Mouse (Mus musculus) left cerebral cortex, postnatal 14 days (tissue): ENCODE measurements around the gene Pofut1. TPM values are rescaled to one million over a fixed set of nuclear protein-coding genes. Genes with fewer than 3 reads are reported as not detected.
"Not testable (repeated sequence)": the region's sequence is repeated elsewhere in the genome, so short reads cannot be mapped to it uniquely, and the experiment has no call there.

Experiments used
- DNase-seq, 2 experiments: peaks; one replicate each; pipeline ENCODE4 v3.0.0; 2021 to 2022; ENCODE audit warnings: low spot score in 2 of 2, mixed read lengths in 1 of 2
- intact Hi-C: fragments of 180-260 bp; cut with DNase I; formaldehyde crosslinking; loops from one replicate; pipeline ENCODE4 v1.15.1; 2025
- total RNA-seq, 2 experiments: library from RNA; stranded (reverse); gene quantifications; 2 replicates each; pipeline ENCODE4 v1.2.3; 2021

The Pofut1 gene
- total RNA-seq, 2 experiments from 2014 or later = 14.3 to 17.4 TPM

- DNase-seq, intact Hi-C loops: not testable (repeated sequence)
These were observed 35.5 kb downstream of the Pofut1 start for GRCm38 (mm10) chr2:153276846-153277245.

GRCm38 (mm10) chr2:153278357-153278756, 37.0 kb downstream of the Pofut1 start:
- DNase-seq = no peak
- intact Hi-C loops = no loop called here

- intact Hi-C loops = no loop called here
- DNase-seq = no peak
These were observed 42.6 kb downstream of the Pofut1 start for GRCm38 (mm10) chr2:153283919-153284318.

GRCm38 (mm10) chr2:153286524-153286923, 45.2 kb downstream of the Pofut1 start:
- intact Hi-C loops = no loop called here
- DNase-seq = no peak

GRCm38 (mm10) chr2:153287835-153288234, 46.5 kb downstream of the Pofut1 start:
- intact Hi-C loops = no loop called here
- DNase-seq = peak in 1 of 2 experiments; percentile 31

- intact Hi-C loops = no loop called here
- DNase-seq = peak; percentile 86 to 89
These were observed 49.9 kb downstream of the Pofut1 start, which contains the start of gene Kif3b for GRCm38 (mm10) chr2:153290938-153291928. Gene Kif3b (plus strand): TSS chr2:153291413.

- peak in 1 of 2 experiments; percentile 61 for DNase-seq
- intact Hi-C loops = no loop called here
These were observed 51.0 kb downstream of the Pofut1 start for GRCm38 (mm10) chr2:153292305-153292861.

- no peak for DNase-seq
- intact Hi-C loops = no loop called here
These were observed 53.9 kb downstream of the Pofut1 start for GRCm38 (mm10) chr2:153295196-153295595.

- intact Hi-C loops = no loop called here
- DNase-seq = no peak
These were observed 56.4 kb downstream of the Pofut1 start for GRCm38 (mm10) chr2:153297771-153298170.

- no peak for DNase-seq
- intact Hi-C loops = no loop called here
These were observed 57.1 kb downstream of the Pofut1 start for GRCm38 (mm10) chr2:153298460-153298859.

GRCm38 (mm10) chr2:153298863-153299262, 57.5 kb downstream of the Pofut1 start:
- intact Hi-C loops = no loop called here

GRCm38 (mm10) chr2:153301123-153301522, 59.8 kb downstream of the Pofut1 start:
- intact Hi-C loops = no loop called here
- no peak for DNase-seq

More at GRCm38 (mm10) chr2:153298863-153299262, 57.5 kb downstream of the Pofut1 start:
- DNase-seq = peak in 1 of 2 experiments; percentile 46

GRCm38 (mm10) chr2:153305240-153305639, 63.9 kb downstream of the Pofut1 start:
- intact Hi-C loops = no loop called here
- no peak for DNase-seq

- no peak for DNase-seq
- intact Hi-C loops = no loop called here
These were observed 67.3 kb downstream of the Pofut1 start for GRCm38 (mm10) chr2:153308586-153308985.

- DNase-seq = no peak
- intact Hi-C loops = no loop called here
These were observed 67.8 kb downstream of the Pofut1 start for GRCm38 (mm10) chr2:153309106-153309505.

- no peak for DNase-seq
- intact Hi-C loops = no loop called here
These were observed 68.9 kb downstream of the Pofut1 start for GRCm38 (mm10) chr2:153310228-153310627.

GRCm38 (mm10) chr2:153312884-153313283, 71.6 kb downstream of the Pofut1 start:
- no peak for DNase-seq
- intact Hi-C loops = no loop called here

- intact Hi-C loops = no loop called here
- no peak for DNase-seq
These were observed 77.1 kb downstream of the Pofut1 start for GRCm38 (mm10) chr2:153318408-153318807.

GRCm38 (mm10) chr2:153319036-153319643, 77.8 kb downstream of the Pofut1 start:
- no peak for DNase-seq
- intact Hi-C loops = no loop called here
